Mouse (Mus musculus): ENCODE results near the gene Gart.

Gart gene

DNA sequence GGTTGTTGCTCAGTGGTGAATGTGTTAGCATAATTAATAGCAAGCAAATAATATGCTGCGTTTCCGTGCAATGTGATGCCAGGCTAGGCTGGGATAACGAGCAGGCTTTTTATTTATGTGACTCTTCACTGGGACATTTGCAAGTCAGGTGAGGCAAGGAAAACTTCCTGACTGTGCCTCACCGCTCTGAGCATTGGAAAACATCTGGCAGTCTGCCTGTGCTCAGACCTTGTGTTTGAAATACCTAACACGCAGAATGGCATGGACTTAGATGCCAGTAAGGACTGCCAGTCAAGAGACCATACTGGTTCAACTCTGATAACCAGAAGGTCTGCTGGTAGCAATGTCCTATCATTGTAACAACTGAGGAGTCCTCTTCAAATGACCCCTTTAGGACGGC is 41.6 kb downstream of the Gart start:
- peak in 1 of 2 experiments; percentile 25 for DNase-seq

- DNase-seq: no peak
These were observed 45.1 kb downstream of the Gart start for GRCm38 (mm10) chr16:91601693-91602092.

GRCm38 (mm10) chr16:91601081-91601480 is 45.7 kb downstream of the Gart start:
- no peak for DNase-seq

GRCm38 (mm10) chr16:91599242-91599641 is 47.5 kb downstream of the Gart start:
- DNase-seq: no peak

DNA sequence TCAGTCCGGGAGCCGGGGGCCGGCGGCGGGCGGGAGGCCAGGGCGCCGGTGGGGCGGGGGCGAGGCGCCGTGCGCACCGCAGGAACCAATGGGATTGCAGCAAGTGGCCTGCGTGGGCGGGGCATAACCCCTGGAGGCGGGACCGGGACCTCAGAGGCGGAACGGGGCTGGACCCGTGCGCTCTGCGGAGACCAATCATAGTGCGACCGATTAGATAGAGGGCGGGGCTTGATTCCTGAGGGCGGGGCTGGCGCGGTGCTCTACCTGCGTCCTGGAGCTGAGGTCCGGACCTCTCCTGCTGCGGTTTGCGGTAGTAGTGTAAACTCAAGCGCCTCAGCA is 49.1 kb downstream of the Gart start, which contains the start of gene Tmem50b:
Tmem50b (minus strand) TSS at position 129 of the 339 bp plus-strand sequence.
- DNase-seq: peak; percentile 99

DNA sequence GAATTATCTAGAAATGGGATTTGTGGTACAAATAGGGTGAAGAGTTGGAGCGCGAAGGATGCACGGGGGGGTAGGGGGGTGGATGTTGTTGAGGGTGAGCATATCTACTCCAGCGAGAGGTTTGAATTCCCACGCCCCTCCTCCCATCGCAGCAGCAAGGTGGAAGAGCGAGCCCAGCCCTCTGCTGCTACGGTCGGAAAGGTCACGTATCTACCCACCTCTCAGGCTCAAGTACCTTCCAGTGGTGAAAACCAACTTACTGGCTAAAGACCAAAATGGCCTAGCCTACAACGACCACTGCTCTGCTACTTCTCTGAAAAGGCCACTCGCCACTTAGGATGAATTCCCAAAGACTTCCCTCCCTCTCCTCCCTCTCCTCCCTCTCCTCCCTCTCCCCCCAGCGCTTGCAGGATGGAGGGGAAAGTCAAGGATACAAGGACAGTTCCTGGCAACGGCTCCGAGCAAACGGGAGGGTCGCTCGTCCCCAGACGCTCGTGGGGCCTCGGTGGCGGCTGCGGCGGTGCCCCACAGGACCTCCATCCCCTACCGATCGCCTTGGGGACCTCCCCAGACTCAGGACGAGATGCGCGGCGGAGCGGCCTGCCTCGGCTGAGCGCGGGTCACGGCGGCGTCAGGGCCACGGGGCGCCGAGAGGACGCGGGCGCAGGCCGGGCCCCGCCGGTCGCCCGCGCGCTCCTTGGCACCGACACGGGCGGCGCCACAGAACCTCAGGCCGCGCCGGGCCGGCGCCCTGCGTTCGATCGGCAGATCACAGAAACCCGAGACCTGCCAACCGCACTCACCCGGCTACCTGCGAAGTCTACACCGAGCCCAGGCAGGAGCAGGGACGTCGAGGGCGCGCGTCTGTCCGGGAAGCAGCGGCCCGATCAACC is 49.7 kb downstream of the Gart start:
- no peak for DNase-seq

DNA sequence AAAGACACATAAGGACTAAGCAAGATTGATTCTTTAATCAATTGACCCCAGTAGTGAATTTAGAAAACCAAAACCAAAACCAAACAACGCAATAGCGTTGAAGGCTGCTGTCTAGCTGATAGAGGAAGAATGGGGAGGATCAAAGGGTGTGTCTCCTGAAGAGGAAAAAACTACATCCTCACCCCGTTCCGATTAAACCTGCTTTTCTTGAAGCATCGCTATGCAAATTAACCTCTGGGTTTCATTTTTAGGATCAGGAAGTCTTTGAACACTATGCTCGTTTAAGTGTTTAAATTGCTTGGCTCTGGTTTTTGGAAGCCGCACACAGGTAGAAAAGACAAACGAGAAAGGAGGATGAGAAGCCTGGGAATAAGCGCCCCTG is 50.4 kb downstream of the Gart start:
- DNase-seq: no peak

- peak in 1 of 2 experiments; percentile 21 for DNase-seq
These were observed 51.7 kb downstream of the Gart start for GRCm38 (mm10) chr16:91595076-91595475.

- DNase-seq: no peak
These were observed 53.5 kb downstream of the Gart start for GRCm38 (mm10) chr16:91593262-91593661.

- no peak for DNase-seq
These were observed 54.6 kb downstream of the Gart start for GRCm38 (mm10) chr16:91592162-91592561.

DNA sequence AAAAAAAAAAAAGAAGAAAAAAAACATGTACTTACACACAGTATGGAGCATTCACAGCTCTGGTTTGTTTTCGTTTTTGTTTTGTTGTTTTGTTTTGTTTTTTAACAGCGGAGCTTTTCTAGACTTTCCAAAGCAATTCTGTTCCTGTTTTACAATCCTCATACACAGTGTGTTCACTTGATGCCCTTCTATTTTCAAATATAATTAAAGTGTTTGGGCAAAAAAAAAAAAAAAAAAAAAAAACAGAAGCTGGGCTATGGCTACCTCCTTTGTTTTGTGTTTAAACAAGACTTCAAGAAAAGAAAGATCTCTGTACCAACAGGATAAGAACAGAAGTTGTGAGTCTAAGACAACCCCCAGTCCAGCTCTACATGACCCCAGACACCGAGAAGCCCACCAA is 58.0 kb downstream of the Gart start:
- no peak for DNase-seq

DNA sequence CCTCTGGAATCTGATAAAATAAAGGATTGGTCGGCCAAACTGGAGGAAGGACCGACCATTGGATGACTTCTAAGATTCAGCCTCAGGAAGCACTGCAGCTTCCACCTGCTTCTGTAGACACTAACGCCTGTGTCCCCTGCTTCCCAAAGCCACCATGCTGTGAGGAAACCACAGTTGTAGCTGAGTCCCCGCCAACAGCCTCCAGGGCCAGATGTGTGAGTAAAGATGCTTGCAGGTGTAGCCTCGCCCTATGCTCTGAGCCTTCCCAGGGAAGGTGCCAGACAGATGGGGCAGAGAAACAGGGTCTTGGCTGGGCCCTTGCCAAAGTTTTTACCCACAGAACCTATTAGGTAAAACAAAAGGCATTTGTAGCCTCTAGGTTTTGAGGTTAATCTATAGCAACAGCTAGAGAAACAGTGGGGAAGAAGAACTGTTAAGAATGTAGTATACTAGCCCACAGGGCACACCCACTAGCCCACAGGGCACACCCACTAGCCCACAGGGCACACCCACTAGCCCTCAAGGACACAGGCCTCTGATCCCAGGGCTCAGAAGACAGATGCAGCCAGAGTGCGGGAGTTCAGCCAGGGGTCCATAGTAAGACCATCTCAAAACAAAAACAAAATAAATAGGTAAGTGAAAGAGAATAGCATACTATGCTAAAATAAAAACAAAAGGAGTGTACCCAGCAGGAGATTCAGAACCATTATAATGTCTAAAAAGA is 58.9 kb downstream of the Gart start:
- DNase-seq: no peak

GRCm38 (mm10) chr16:91586244-91586643 is 60.5 kb downstream of the Gart start:
- no peak for DNase-seq

- DNase-seq: no peak
These were observed 61.1 kb downstream of the Gart start for GRCm38 (mm10) chr16:91585617-91586016.

DNA sequence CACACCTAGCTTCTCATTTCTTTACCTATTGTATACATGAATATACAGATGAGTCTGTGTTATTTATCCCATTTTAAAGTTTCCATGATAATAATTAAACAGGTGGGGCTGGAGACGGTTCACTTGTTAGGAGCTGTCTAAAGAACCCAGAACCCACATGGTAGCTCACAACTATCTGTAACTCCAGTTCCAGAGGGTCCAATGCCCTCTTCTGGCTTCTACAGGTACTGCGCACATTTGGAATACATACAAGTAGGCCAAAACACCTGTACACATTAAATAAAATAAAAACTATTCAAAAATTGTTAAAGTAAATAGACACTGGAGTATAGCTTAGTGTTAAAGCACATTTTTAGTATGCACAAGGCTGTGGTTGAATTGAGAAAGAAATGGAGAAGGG is 64.4 kb downstream of the Gart start:
- DNase-seq: peak; percentile 71

- DNase-seq: no peak
These were observed 67.6 kb downstream of the Gart start for GRCm38 (mm10) chr16:91578980-91579720.

GRCm38 (mm10) chr16:91575151-91575550 is 71.6 kb downstream of the Gart start:
- no peak for DNase-seq

Data from kidney, postnatal 4 days (tissue).